Mouse (Mus musculus): ENCODE data around the gene Atg3. TPM values are rescaled to one million over a fixed set of nuclear protein-coding genes. Genes with fewer than 3 reads are reported as not detected.

Atg3 gene
- polyA plus RNA-seq, 1 experiment from 2014 or later, result 42.3 TPM

GRCm38 (mm10) chr16:45148488-45149082 is 10.0 kb upstream of the Atg3 start:
- no peaks in the 10 kb centered on the region for H3K4me1 ChIP-seq
- H3K27ac ChIP-seq, result no peak overlapping the region
- ATAC-seq (ENCODE audit: low FRiP score), result no peak
- H3K27me3 ChIP-seq, result no peaks in the 10 kb centered on the region
- H3K9me3 ChIP-seq (replicated peaks), result no peaks in the 10 kb centered on the region
- H3K36me3 ChIP-seq, result peaks cover 63% of the 10 kb centered on the region
- H3K4me3 ChIP-seq, result no peak overlapping the region
- WGBS, result 96% methylated on average over 10 of the region's 10 CpGs
- H3K9ac ChIP-seq, result no peak overlapping the region
- no peak overlapping the region for H3K4me2 ChIP-seq (replicated peaks)

- WGBS, result 93% methylated on average over 3 of the region's 3 CpGs
- Histone ChIP-seq H3K27me3 (no peaks in the 10 kb centered on the region), H3K4me2 (replicated peaks) (no peak overlapping the region), H3K4me1 (peaks cover 13% of the 10 kb centered on the region), H3K9me3 (replicated peaks) (no peaks in the 10 kb centered on the region), H3K36me3 (peaks cover 17% of the 10 kb centered on the region), H3K4me3 (no peak overlapping the region), H3K27ac (no peak overlapping the region), H3K9ac (no peak overlapping the region)
- no peak for ATAC-seq (ENCODE audit: low FRiP score)
These were observed 3.8 kb upstream of the Atg3 start for GRCm38 (mm10) chr16:45154741-45155250.

- H3K9me3 ChIP-seq (replicated peaks), result no peaks in the 10 kb centered on the region
- ATAC-seq (ENCODE audit: low FRiP score), result peak; percentile 81
- no peaks in the 10 kb centered on the region for H3K27me3 ChIP-seq
- 3% methylated on average over 20 of the region's 20 CpGs for WGBS
- peak overlapping the region; percentile 70 for H3K4me2 ChIP-seq (replicated peaks)
- peaks cover 20% of the 10 kb centered on the region for H3K4me1 ChIP-seq
- no peaks in the 10 kb centered on the region for H3K36me3 ChIP-seq
- H3K27ac ChIP-seq, result peak overlapping the region; percentile 95
- H3K4me3 ChIP-seq, result peak overlapping the region; percentile 84
- peak overlapping the region; percentile 68 for H3K9ac ChIP-seq
These were observed 456 bp upstream of the Atg3 start for GRCm38 (mm10) chr16:45158136-45158521.

GRCm38 (mm10) chr16:45159389-45159716 is 768 bp downstream of the Atg3 start:
- peaks cover 20% of the 10 kb centered on the region for H3K4me1 ChIP-seq
- H3K9me3 ChIP-seq (replicated peaks), result no peaks in the 10 kb centered on the region
- peak overlapping the region; percentile 70 for H3K4me2 ChIP-seq (replicated peaks)
- peak overlapping the region; percentile 88 for H3K9ac ChIP-seq
- ATAC-seq (ENCODE audit: low FRiP score), result no peak
- H3K27me3 ChIP-seq, result no peaks in the 10 kb centered on the region
- peak overlapping the region; percentile 84 for H3K4me3 ChIP-seq
- H3K27ac ChIP-seq, result peak overlapping the region; percentile 95
- no peaks in the 10 kb centered on the region for H3K36me3 ChIP-seq
- 6% methylated on average over 11 of the region's 11 CpGs for WGBS

- 88% methylated on average over 2 of the region's 2 CpGs for WGBS
These were observed 20.0 kb downstream of the Atg3 start for GRCm38 (mm10) chr16:45178552-45178951.

GRCm38 (mm10) chr16:45181824-45182223 is 23.2 kb downstream of the Atg3 start:
- ATAC-seq (ENCODE audit: low FRiP score), result no peak
- Histone ChIP-seq H3K36me3 (peaks cover 8% of the 10 kb centered on the region), H3K9ac (no peak overlapping the region), H3K4me3 (no peak overlapping the region), H3K4me1 (no peaks in the 10 kb centered on the region), H3K27me3 (no peaks in the 10 kb centered on the region), H3K9me3 (replicated peaks) (no peaks in the 10 kb centered on the region), H3K27ac (no peak overlapping the region), H3K4me2 (replicated peaks) (no peak overlapping the region)
- 93% methylated on average over 5 of the region's 5 CpGs for WGBS

More at GRCm38 (mm10) chr16:45178552-45178951, 20.0 kb downstream of the Atg3 start:
- Histone ChIP-seq H3K4me1 (no peaks in the 10 kb centered on the region), H3K27me3 (no peaks in the 10 kb centered on the region), H3K9ac (no peak overlapping the region), H3K4me2 (replicated peaks) (no peak overlapping the region), H3K4me3 (no peak overlapping the region), H3K27ac (no peak overlapping the region), H3K36me3 (peaks cover 6% of the 10 kb centered on the region), H3K9me3 (replicated peaks) (no peaks in the 10 kb centered on the region)
- ATAC-seq (ENCODE audit: low FRiP score), result no peak

GRCm38 (mm10) chr16:45192613-45193012 is 34.0 kb downstream of the Atg3 start:
- H3K4me2 ChIP-seq (replicated peaks), result no peak overlapping the region
- H3K27ac ChIP-seq, result no peak overlapping the region
- no peaks in the 10 kb centered on the region for H3K27me3 ChIP-seq
- H3K4me1 ChIP-seq, result no peaks in the 10 kb centered on the region
- H3K36me3 ChIP-seq, result peaks cover 6% of the 10 kb centered on the region; the same call in 1 of the 2 replicates
- H3K9me3 ChIP-seq (replicated peaks), result no peaks in the 10 kb centered on the region
- H3K9ac ChIP-seq, result no peak overlapping the region
- 7% methylated on average over 1 of the region's 1 CpGs for WGBS
- peak; percentile 70 for ATAC-seq (ENCODE audit: low FRiP score)
- H3K4me3 ChIP-seq, result no peak overlapping the region

- Histone ChIP-seq H3K4me1 (no peaks in the 10 kb centered on the region), H3K36me3 (no peaks in the 10 kb centered on the region), H3K9ac (no peak overlapping the region), H3K4me2 (replicated peaks) (no peak overlapping the region), H3K4me3 (no peak overlapping the region), H3K9me3 (replicated peaks) (no peaks in the 10 kb centered on the region), H3K27ac (no peak overlapping the region), H3K27me3 (no peaks in the 10 kb centered on the region)
- peak; percentile 88 for ATAC-seq (ENCODE audit: low FRiP score)
- 33% methylated on average over 6 of the region's 6 CpGs for WGBS
These were observed 38.2 kb downstream of the Atg3 start for GRCm38 (mm10) chr16:45196816-45197215.

GRCm38 (mm10) chr16:45201395-45201794 is 42.8 kb downstream of the Atg3 start:
- H3K27me3 ChIP-seq, result no peaks in the 10 kb centered on the region
- ATAC-seq (ENCODE audit: low FRiP score), result no peak

GRCm38 (mm10) chr16:45204438-45204837 is 45.9 kb downstream of the Atg3 start:
- no peak for ATAC-seq (ENCODE audit: low FRiP score)
- Histone ChIP-seq H3K9me3 (replicated peaks) (no peaks in the 10 kb centered on the region), H3K4me2 (replicated peaks) (no peak overlapping the region), H3K27me3 (no peaks in the 10 kb centered on the region), H3K36me3 (no peaks in the 10 kb centered on the region), H3K4me3 (no peak overlapping the region), H3K9ac (no peak overlapping the region), H3K4me1 (no peaks in the 10 kb centered on the region), H3K27ac (no peak overlapping the region)
- 95% methylated on average over 4 of the region's 4 CpGs for WGBS

More at GRCm38 (mm10) chr16:45201395-45201794, 42.8 kb downstream of the Atg3 start:
- no peak overlapping the region for H3K9ac ChIP-seq
- no peak overlapping the region for H3K4me3 ChIP-seq
- H3K9me3 ChIP-seq (replicated peaks), result no peaks in the 10 kb centered on the region
- H3K36me3 ChIP-seq, result no peaks in the 10 kb centered on the region
- no peak overlapping the region for H3K27ac ChIP-seq
- no peak overlapping the region for H3K4me2 ChIP-seq (replicated peaks)
- WGBS, result 92% methylated on average over 2 of the region's 2 CpGs
- no peaks in the 10 kb centered on the region for H3K4me1 ChIP-seq

- ATAC-seq (ENCODE audit: low FRiP score), result no peak
- H3K4me1 ChIP-seq, result no peaks in the 10 kb centered on the region
- 72% methylated on average over 12 of the region's 12 CpGs for WGBS
- H3K27ac ChIP-seq, result no peak overlapping the region
- no peaks in the 10 kb centered on the region for H3K27me3 ChIP-seq
- H3K9me3 ChIP-seq (replicated peaks), result no peaks in the 10 kb centered on the region
- no peak overlapping the region for H3K9ac ChIP-seq
- no peak overlapping the region for H3K4me2 ChIP-seq (replicated peaks)
- H3K4me3 ChIP-seq, result no peak overlapping the region
- H3K36me3 ChIP-seq, result no peaks in the 10 kb centered on the region
These were observed 46.5 kb downstream of the Atg3 start for GRCm38 (mm10) chr16:45204859-45205670.

- H3K4me3 ChIP-seq, result no peak overlapping the region
- WGBS, result 73% methylated on average over 2 of the region's 2 CpGs
- no peaks in the 10 kb centered on the region for H3K36me3 ChIP-seq
- ATAC-seq (ENCODE audit: low FRiP score), result no peak
- H3K9me3 ChIP-seq (replicated peaks), result no peaks in the 10 kb centered on the region
- no peaks in the 10 kb centered on the region for H3K4me1 ChIP-seq
- no peak overlapping the region for H3K4me2 ChIP-seq (replicated peaks)
- H3K9ac ChIP-seq, result no peak overlapping the region
- H3K27me3 ChIP-seq, result no peaks in the 10 kb centered on the region
- no peak overlapping the region for H3K27ac ChIP-seq
These were observed 63.4 kb downstream of the Atg3 start for GRCm38 (mm10) chr16:45222016-45222415.

All from hindbrain, embryonic 12.5 days (tissue).